Comparison of ENCODE assay signal across 10 mouse cellular contexts in the genomic region with DNA sequence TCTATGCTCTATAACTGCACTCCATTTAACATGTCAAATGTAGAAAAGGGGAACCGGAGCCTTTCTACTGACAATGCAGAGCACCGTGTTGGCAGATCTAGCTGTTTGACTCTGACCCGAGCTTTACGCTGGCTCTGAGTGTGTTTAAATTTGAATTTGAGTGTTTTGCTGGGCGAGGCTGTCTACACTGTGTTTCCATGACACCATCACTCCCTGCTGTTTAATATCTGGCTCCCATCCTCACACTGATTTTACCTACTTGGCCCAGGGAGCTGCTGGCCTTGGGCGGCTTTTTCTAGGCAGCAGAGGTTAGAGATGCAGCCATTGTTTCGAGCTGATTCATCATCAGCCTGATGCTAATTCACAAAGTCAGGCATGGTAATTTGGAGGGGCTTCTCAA.
DNase-seq lines count a peak whose midpoint lies in the region; ATAC-seq lines count a peak whose summit lies in the region.
"Had no signal": no experiment of that assay in that cellular context is flagged by ENCODE, and none has a peak within 500 bp of the region (broad histone marks: within the 10 kb centered on the region; RNA-seq: fewer than 3 reads in every experiment).

No protein-coding gene starts in this region.

- peaks cover 30% of the 10 kb centered on the region for H3K4me1 ChIP-seq in hindbrain, embryonic 13.5 days (replicated peaks)
- peaks cover 28% of the 10 kb centered on the region for H3K4me1 ChIP-seq in neural tube, embryonic 15.5 days

- peak overlapping the region; percentile 56 for H3K27ac ChIP-seq in hindbrain, embryonic 13.5 days
- H3K27ac ChIP-seq in neural tube, embryonic 15.5 days (replicated peaks): peak overlapping the region; percentile 46
- H3K27ac ChIP-seq: macrophage had no signal

- peak; percentile 31 to 32 for DNase-seq in layer of hippocampus, postnatal 14 days (ENCODE audit: low spot score in 2 of 2)
- DNase-seq in layer of hippocampus, adult 9-11 months: no peak
- peak; percentile 63 for DNase-seq in cerebellum, adult 9-10 months
- DNase-seq in thymus, postnatal 0 days (ENCODE audit: low spot score): no peak
- no peak for DNase-seq in frontal cortex, postnatal 25 days (ENCODE audit: low spot score in 2 of 2)

- H3K9ac ChIP-seq in hindbrain, embryonic 13.5 days: 0 out of 2 replicates have a peak overlapping the region, but pooled peaks have one; percentile 1
- no peak overlapping the region for H3K9ac ChIP-seq in neural tube, embryonic 15.5 days (replicated peaks)

- H3K4me3 ChIP-seq in hindbrain, embryonic 13.5 days: no peak overlapping the region
- H3K4me3 ChIP-seq in neural tube, embryonic 15.5 days (replicated peaks): no peak overlapping the region

- peak; percentile 44; the same call in 1 of the 2 replicates for ATAC-seq in hindbrain, embryonic 13.5 days (ENCODE audit: low FRiP score)
- ATAC-seq in neural tube, embryonic 15.5 days (ENCODE audit: low FRiP score): peak; percentile 56; the same call in 1 of the 2 replicates
- no peak for ATAC-seq in frontal cortex, adult (ENCODE audit: low TSS enrichment)

- no peak overlapping the region for H3K4me2 ChIP-seq in hindbrain, embryonic 13.5 days
- no peak overlapping the region for H3K4me2 ChIP-seq in neural tube, embryonic 15.5 days

- 27% methylated on average over 7 of the region's 7 CpGs for WGBS in hindbrain, embryonic 13.5 days
- 24% methylated on average over 7 of the region's 7 CpGs for WGBS in neural tube, embryonic 15.5 days

- H3K36me3 ChIP-seq in hindbrain, embryonic 13.5 days: no peaks in the 10 kb centered on the region
- H3K36me3 ChIP-seq in neural tube, embryonic 15.5 days: no peaks in the 10 kb centered on the region

- H3K27me3 ChIP-seq in hindbrain, embryonic 13.5 days: no peaks in the 10 kb centered on the region
- no peaks in the 10 kb centered on the region for H3K27me3 ChIP-seq in neural tube, embryonic 15.5 days (replicated peaks)
- H3K27me3 ChIP-seq: Patski had no signal

- H3K9me3 ChIP-seq in hindbrain, embryonic 13.5 days: no peaks in the 10 kb centered on the region
- no peaks in the 10 kb centered on the region for H3K9me3 ChIP-seq in neural tube, embryonic 15.5 days (replicated peaks)

Comparison
In these comparisons a context has a peak if more than half of its experiments do, and no peak if none do; other contexts are left out.
1. DNase-seq: peak in layer of hippocampus, postnatal 14 days (2 of 2) and cerebellum, adult 9-10 months (single experiment); none in layer of hippocampus, adult 9-11 months (single experiment), thymus, postnatal 0 days (single experiment) and frontal cortex, postnatal 25 days (0 of 2).